Mouse (Mus musculus): ENCODE data around the gene Trim43c. TPM values are rescaled to one million over a fixed set of nuclear protein-coding genes. Genes with fewer than 3 reads are reported as not detected.

Gene Trim43c
- 0.08 and 0.14 TPM in 2 replicates for polyA plus RNA-seq (2015; fragmentation: Nextera tagmentation; extraction: Ambion mirVana)

DNA sequence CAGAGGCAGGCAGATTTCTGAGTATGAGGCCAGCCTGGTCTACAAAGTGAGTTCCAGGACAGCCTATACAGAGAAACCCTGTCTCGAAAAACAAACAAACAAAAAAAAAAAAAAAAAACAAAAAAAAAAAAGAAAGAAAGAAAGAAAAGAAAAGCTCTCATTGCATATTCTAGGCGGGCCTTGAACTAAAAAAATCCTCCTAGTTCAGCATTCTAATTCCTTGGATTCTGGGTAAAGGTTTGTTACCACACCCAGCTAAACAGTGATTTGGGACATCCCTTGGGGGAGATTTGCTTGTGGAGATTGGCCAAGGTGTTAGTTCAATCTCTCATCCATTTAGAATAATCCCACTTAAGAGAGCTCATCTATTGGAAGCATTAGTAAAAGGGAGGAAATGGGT is at the start of gene Trim43c:
Gene Trim43c (plus strand): TSS at position 301 of the 400 bp plus-strand sequence.

Other genes starting within 250 kb of the Trim43c start
- gene Mthfsl, start 118.9 kb upstream of the Trim43c start, polyA plus RNA-seq (2015; fragmentation: Nextera tagmentation; extraction: Ambion mirVana), result 34.2 and 35.9 TPM in 2 replicates
- gene Bcl2a1d, start 107.2 kb upstream of the Trim43c start, polyA plus RNA-seq (2015; fragmentation: Nextera tagmentation; extraction: Ambion mirVana), result 2.7 and 3.1 TPM in 2 replicates
- 3.1 and 5.6 TPM in 2 replicates for gene Bcl2a1a, start 117.7 kb downstream of the Trim43c start, polyA plus RNA-seq (2015; fragmentation: Nextera tagmentation; extraction: Ambion mirVana)

Measured in spleen, postnatal 0 days (tissue).